Mouse (Mus musculus) CH12.LX (cell line): ENCODE measurements around the gene Pcyox1.

ENCODE experiments used
- CHD1 ChIP-seq: IDR thresholded peaks from 2 replicates; pipeline ENCODE4 v1.6.1; 2012; ENCODE audit warnings: low read depth, low read length, improper control_type of control experiment, inconsistent platforms
- CHD2 ChIP-seq: IDR thresholded peaks from 2 replicates; pipeline ENCODE4 v1.6.1; 2011; ENCODE audit warnings: low read length, improper control_type of control experiment
- CTCF ChIP-seq, 2 experiments: IDR thresholded peaks in 1 of 2; conservative IDR thresholded peaks in 1 of 2; 2 replicates each; pipeline ENCODE4 v1.5.1; 2011 to 2012; ENCODE audit warnings: low read depth in 2 of 2, low read length in 2 of 2, improper control_type of control experiment in 1 of 2, inconsistent platforms in 1 of 2, mild to moderate bottlenecking in 1 of 2, moderate library complexity in 1 of 2
- ELF1 ChIP-seq: IDR thresholded peaks from 2 replicates; pipeline ENCODE4 v1.6.1; 2014; ENCODE audit warnings: low read depth, mild to moderate bottlenecking, inconsistent platforms, low read length, improper control_type of control experiment
- EP300 ChIP-seq: IDR thresholded peaks from 2 replicates; pipeline ENCODE4 v1.6.1; 2011; ENCODE audit warnings: low read length, improper control_type of control experiment
- HCFC1 ChIP-seq: IDR thresholded peaks from 2 replicates; pipeline ENCODE4 v1.6.1; 2012; ENCODE audit warnings: low read depth, mild to moderate bottlenecking, inconsistent platforms, low read length, improper control_type of control experiment
- JUND ChIP-seq: conservative IDR thresholded peaks from 2 replicates; pipeline ENCODE4 v1.6.1; 2011; ENCODE audit warnings: low read depth, low read length, improper control_type of control experiment
- RAD21 ChIP-seq: IDR thresholded peaks from 2 replicates; pipeline ENCODE4 v1.6.1; 2011; ENCODE audit warnings: low read depth, mild to moderate bottlenecking, low read length, improper control_type of control experiment, moderate library complexity
- TBP ChIP-seq: conservative IDR thresholded peaks from 2 replicates; pipeline ENCODE4 v1.6.1; 2011; ENCODE audit warnings: low read depth, low read length, improper control_type of control experiment
- ZC3H11A ChIP-seq: IDR thresholded peaks from 2 replicates; pipeline ENCODE4 v1.6.1; 2012; ENCODE audit warnings: low read depth, mild to moderate bottlenecking, inconsistent platforms, low read length, improper control_type of control experiment

GRCm38 (mm10) chr6:86366125-86366852 lies 30.7 kb downstream of the Pcyox1 start:
- TF ChIP-seq EP300 (no peak), CHD1 (no peak), CTCF (conservative IDR thresholded peaks at IDR 0.05 in 1 of 2, IDR thresholded peaks at IDR 0.05 in 1 of 2; ENCODE audit: low read depth in 2 of 2, low read length in 2 of 2) (no peak), CHD2 (no peak), HCFC1 (no peak), JUND (no peak), ZC3H11A (no peak), RAD21 (no peak), ELF1 (no peak), TBP (no peak)
